Mouse (Mus musculus): ENCODE data around the gene Coa5.

Coa5 gene

GRCm38 (mm10) chr1:37430297-37430840 is 466 bp upstream of the Coa5 start:
- no peak for DNase-seq (ENCODE audit: low spot score in 2 of 2)

- no peak for DNase-seq (ENCODE audit: low spot score in 2 of 2)
These were observed 992 bp downstream of the Coa5 start for GRCm38 (mm10) chr1:37428911-37429310.

- no peak for DNase-seq (ENCODE audit: low spot score in 2 of 2)
These were observed 2.6 kb downstream of the Coa5 start for GRCm38 (mm10) chr1:37427144-37427875.

GRCm38 (mm10) chr1:37419420-37419819 is 10.5 kb downstream of the Coa5 start:
- DNase-seq (ENCODE audit: low spot score in 2 of 2): peak; percentile 21 to 53

GRCm38 (mm10) chr1:37415394-37415793 is 14.5 kb downstream of the Coa5 start:
- no peak for DNase-seq (ENCODE audit: low spot score in 2 of 2)

GRCm38 (mm10) chr1:37409647-37410046 is 20.3 kb downstream of the Coa5 start:
- DNase-seq (ENCODE audit: low spot score in 2 of 2): no peak

- no peak for DNase-seq (ENCODE audit: low spot score in 2 of 2)
These were observed 21.2 kb downstream of the Coa5 start for GRCm38 (mm10) chr1:37408678-37409077.

GRCm38 (mm10) chr1:37408059-37408458 is 21.8 kb downstream of the Coa5 start:
- DNase-seq (ENCODE audit: low spot score in 2 of 2): no peak

- no peak for DNase-seq (ENCODE audit: low spot score in 2 of 2)
These were observed 22.7 kb downstream of the Coa5 start for GRCm38 (mm10) chr1:37407228-37407627.

- DNase-seq (ENCODE audit: low spot score in 2 of 2): no peak
These were observed 24.8 kb downstream of the Coa5 start for GRCm38 (mm10) chr1:37405137-37405536.

GRCm38 (mm10) chr1:37401687-37402086 is 28.2 kb downstream of the Coa5 start:
- DNase-seq (ENCODE audit: low spot score in 2 of 2): peak; percentile 50 to 69

GRCm38 (mm10) chr1:37399734-37400133 is 30.2 kb downstream of the Coa5 start:
- DNase-seq (ENCODE audit: low spot score in 2 of 2): no peak

GRCm38 (mm10) chr1:37398961-37399360 is 30.9 kb downstream of the Coa5 start:
- no peak for DNase-seq (ENCODE audit: low spot score in 2 of 2)

- no peak for DNase-seq (ENCODE audit: low spot score in 2 of 2)
These were observed 33.4 kb downstream of the Coa5 start for GRCm38 (mm10) chr1:37396481-37396880.

GRCm38 (mm10) chr1:37393174-37393573 is 36.7 kb downstream of the Coa5 start:
- DNase-seq (ENCODE audit: low spot score in 2 of 2): peak; percentile 32 to 54

GRCm38 (mm10) chr1:37386448-37386971 is 43.4 kb downstream of the Coa5 start:
- no peak for DNase-seq (ENCODE audit: low spot score in 2 of 2)

- DNase-seq (ENCODE audit: low spot score in 2 of 2): no peak
These were observed 45.6 kb downstream of the Coa5 start for GRCm38 (mm10) chr1:37384304-37384703.

GRCm38 (mm10) chr1:37380913-37381312 is 49.0 kb downstream of the Coa5 start:
- no peak for DNase-seq (ENCODE audit: low spot score in 2 of 2)

GRCm38 (mm10) chr1:37379536-37379935 is 50.4 kb downstream of the Coa5 start:
- no peak for DNase-seq (ENCODE audit: low spot score in 2 of 2)

GRCm38 (mm10) chr1:37378095-37378494 is 51.8 kb downstream of the Coa5 start:
- DNase-seq (ENCODE audit: low spot score in 2 of 2): no peak

- DNase-seq (ENCODE audit: low spot score in 2 of 2): no peak
These were observed 53.2 kb downstream of the Coa5 start for GRCm38 (mm10) chr1:37376751-37377150.

- DNase-seq (ENCODE audit: low spot score in 2 of 2): no peak
These were observed 53.7 kb downstream of the Coa5 start for GRCm38 (mm10) chr1:37376177-37376576.

GRCm38 (mm10) chr1:37368768-37369385 is 61.0 kb downstream of the Coa5 start:
- DNase-seq (ENCODE audit: low spot score in 2 of 2): peak in 1 of 2 experiments; percentile 51

Measured in frontal cortex, postnatal 36 days (tissue).